Mouse (Mus musculus): ENCODE measurements around the gene Npl.

DNA sequence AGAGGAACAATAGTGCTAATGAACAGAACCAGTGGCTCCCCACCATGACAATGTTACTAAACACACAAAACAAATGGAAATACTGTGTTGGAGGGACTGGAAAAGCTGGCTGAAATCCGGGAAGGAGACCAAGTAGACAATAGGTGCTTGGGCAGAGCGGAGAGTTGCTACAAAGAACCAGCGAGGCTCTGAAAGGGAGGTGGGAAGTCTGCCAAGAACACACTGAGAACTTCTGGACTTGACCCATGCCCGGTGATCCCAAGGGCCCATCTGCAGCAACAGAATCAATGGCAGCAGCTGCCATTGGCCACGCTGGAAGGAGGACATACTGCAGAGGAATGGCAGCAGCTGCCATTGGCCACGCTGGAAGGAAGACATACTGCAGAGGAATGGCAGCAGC, 43.6 kb downstream of the Npl start:
- TF ChIP-seq EP300 (optimal IDR thresholded peaks at IDR 0.05), result no peak
- no peak for TF ChIP-seq CTCF (IDR thresholded peaks at IDR 0.05; ENCODE audit: low read depth)
